Mouse (Mus musculus): ENCODE results near the gene Nf1.
"Not testable (repeated sequence)": the region's sequence is repeated elsewhere in the genome, so short reads cannot be mapped to it uniquely, and the experiment has no call there.

Nf1 gene

GRCm38 (mm10) chr11:79339234-79339807 lies at the start of gene Nf1:
Gene Nf1, plus strand, starts transcription at chr11:79339693.
- peak; percentile 90 for DNase-seq (ENCODE audit: low read depth, low spot score)

- no peak for DNase-seq (ENCODE audit: low read depth, low spot score)
Observed at GRCm38 (mm10) chr11:79290473-79290872, 49.0 kb upstream of the Nf1 start.

GRCm38 (mm10) chr11:79291651-79292050 lies 47.8 kb upstream of the Nf1 start:
- DNase-seq (ENCODE audit: low read depth, low spot score) = no peak

GRCm38 (mm10) chr11:79292130-79292529 lies 47.4 kb upstream of the Nf1 start:
- no peak for DNase-seq (ENCODE audit: low read depth, low spot score)

GRCm38 (mm10) chr11:79293025-79293424 lies 46.5 kb upstream of the Nf1 start:
- no peak for DNase-seq (ENCODE audit: low read depth, low spot score)

DNA sequence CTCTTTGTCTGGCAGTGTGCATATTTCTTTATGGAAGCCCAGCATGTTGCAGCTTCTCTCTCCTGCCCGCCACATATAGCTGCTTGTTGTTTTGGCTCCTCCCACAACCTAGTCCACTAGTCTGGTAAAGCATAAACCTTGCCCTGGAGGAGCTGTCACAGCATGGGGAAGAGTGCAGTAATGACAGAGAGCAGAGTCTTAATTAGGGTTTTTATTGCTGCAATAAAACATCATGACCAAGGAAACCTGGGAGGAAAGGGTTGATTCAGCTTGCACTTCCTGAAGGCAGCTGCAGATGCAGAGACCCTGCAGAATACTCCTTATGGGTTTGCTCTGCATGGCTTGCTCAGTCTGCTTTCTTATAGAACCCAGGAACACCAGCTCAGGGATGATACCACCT lies 45.5 kb upstream of the Nf1 start:
- DNase-seq (ENCODE audit: low read depth, low spot score) = no peak

DNA sequence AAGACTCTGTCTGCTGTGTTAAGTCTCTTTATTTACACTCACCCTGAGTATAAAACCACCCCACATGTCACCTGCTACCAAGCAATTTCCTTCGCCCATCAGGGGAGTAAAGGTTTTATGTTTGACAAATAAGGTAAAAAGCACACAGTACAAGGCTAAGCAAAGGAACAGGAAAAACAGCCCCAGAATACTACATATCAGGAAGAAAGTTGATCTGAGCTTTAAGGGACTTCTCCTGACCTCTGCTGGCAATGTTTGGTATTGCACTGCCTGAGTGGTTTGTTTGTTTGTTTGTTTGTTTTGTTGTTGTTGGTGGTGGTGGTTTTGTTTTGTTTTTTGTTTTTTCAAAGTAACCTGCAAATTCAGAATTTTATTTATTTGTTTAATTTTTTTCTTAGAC lies 43.3 kb upstream of the Nf1 start:
- no peak for DNase-seq (ENCODE audit: low read depth, low spot score)

DNA sequence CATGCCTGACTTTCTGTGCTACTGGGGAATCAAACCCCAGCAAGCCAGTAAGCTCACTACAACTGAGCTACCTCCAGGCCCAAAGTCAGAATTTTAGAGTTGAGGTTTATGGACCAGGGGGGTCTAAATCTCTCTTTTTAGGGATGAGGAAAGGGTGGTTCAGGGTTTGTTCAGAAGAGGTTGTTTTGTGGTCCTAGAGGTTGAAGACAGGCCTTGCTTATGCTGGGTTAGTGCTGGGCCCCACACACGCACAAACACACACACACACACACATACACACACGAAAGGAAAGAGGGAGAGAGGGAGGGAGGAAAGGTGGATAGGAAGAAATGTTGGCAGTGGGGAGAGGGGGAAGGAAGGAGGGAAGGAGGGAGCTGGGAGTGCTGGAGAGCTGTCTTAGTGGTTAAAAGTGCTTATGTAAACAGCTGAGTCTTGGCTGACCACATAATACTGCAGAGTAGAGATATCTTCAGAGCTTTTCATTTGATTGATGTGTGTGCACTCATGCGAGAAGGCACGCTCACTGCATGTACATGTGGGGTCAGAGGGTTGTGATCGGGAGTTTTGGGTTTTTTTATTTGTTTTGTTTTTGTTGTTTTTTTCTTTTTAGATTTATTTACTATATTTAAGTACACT lies 42.5 kb upstream of the Nf1 start, which contains the start of gene Gm9964:
Gm9964 (minus strand) TSS at position 51 of the 636 bp plus-strand sequence.
- no peak for DNase-seq (ENCODE audit: low read depth, low spot score)

GRCm38 (mm10) chr11:79299719-79300431 lies 39.6 kb upstream of the Nf1 start:
- no peak for DNase-seq (ENCODE audit: low read depth, low spot score)

- DNase-seq (ENCODE audit: low read depth, low spot score) = no peak
Observed at GRCm38 (mm10) chr11:79303109-79303508, 36.4 kb upstream of the Nf1 start.

GRCm38 (mm10) chr11:79304245-79304644 lies 35.2 kb upstream of the Nf1 start:
- not testable (repeated sequence) for DNase-seq (ENCODE audit: low read depth, low spot score)

- no peak for DNase-seq (ENCODE audit: low read depth, low spot score)
Observed at GRCm38 (mm10) chr11:79305697-79306340, 33.7 kb upstream of the Nf1 start.

DNA sequence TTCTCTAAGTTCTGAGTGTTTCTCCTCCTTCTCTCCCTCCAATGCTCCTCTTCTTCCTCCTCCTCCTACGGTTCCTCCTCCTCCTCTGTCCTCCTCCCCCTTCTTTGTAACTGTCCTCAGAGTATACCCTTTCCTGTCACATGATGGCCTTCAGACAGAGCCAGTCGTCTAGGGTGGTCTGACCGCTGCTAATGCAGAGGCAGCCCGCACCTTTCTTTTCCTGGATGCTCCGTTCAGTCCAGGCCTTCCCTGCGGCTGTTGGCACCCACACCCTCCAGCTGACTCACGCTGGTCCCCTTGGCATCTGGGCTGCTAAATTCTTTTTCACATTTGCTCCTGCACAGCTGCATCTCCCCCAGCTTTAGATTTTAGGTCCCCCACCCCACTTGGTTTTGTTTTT lies 33.0 kb upstream of the Nf1 start:
- no peak for DNase-seq (ENCODE audit: low read depth, low spot score)

- no peak for DNase-seq (ENCODE audit: low read depth, low spot score)
Observed at GRCm38 (mm10) chr11:79306996-79307395, 32.5 kb upstream of the Nf1 start.

GRCm38 (mm10) chr11:79307560-79308200 lies 31.8 kb upstream of the Nf1 start:
- no peak for DNase-seq (ENCODE audit: low read depth, low spot score)

DNA sequence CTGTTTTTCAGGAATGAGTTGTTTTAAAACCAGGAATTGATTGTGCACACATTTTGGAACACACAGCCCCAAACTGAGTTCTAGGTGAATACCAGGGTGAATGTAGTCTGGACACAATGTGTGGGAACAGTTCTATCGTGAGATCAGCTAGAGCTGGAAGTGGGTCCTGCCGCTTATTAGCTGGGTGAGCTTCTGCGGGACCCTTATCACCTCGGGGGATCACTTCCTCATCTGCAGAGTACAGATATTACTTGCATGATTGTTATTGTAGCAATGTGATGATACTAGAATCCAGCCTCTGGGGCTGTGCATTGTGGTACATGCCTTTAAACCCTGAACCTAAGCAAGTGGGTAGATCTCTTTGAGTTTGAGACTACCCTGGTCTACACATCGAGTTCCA lies 29.0 kb upstream of the Nf1 start:
- no peak for DNase-seq (ENCODE audit: low read depth, low spot score)

DNA sequence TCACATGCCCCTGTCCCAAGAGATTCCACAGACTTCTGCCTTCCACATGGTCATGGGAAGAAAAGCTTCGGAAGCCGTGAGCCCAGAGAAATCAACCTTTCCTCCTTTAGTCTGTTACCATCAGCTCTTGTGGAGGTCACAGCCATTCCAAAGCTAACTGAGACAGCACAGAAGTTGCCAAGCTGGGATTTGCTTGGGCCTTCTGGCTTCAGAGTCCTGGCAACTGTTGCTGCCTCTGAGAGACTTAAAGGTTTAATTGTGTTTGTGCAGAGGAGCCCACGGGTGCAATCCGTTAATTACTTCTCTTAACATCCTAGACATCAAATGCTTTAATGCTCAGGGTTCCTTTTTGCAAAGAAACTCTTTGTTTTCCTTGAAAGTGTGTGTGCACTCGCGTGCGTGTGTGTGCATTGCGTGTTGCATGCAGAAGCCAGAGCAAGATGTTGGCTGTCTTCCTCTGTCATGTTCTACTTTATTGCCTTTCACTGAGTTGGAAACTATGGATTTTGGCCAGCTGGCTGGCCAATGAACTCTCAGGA lies 22.6 kb upstream of the Nf1 start:
- no peak for DNase-seq (ENCODE audit: low read depth, low spot score)

DNA sequence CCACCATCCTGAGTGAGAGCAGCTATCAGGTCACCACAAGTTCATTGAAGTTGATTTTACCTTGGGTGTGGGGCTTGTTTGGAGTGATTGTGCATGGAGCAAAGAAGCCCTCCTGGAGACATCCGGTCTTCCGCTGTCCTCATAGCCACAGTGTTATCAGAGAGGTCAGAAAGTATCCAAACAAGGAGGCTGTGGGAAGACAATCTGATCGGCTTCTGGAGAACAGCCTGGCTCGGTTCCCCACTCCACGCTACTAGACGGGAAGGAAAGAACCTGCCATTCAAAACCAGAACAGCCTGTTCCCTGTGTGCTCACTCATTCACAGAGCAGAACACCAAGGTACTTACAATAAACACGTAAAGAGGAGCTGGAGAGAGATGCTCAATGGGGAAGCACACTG lies 19.7 kb upstream of the Nf1 start:
- no peak for DNase-seq (ENCODE audit: low read depth, low spot score)

DNA sequence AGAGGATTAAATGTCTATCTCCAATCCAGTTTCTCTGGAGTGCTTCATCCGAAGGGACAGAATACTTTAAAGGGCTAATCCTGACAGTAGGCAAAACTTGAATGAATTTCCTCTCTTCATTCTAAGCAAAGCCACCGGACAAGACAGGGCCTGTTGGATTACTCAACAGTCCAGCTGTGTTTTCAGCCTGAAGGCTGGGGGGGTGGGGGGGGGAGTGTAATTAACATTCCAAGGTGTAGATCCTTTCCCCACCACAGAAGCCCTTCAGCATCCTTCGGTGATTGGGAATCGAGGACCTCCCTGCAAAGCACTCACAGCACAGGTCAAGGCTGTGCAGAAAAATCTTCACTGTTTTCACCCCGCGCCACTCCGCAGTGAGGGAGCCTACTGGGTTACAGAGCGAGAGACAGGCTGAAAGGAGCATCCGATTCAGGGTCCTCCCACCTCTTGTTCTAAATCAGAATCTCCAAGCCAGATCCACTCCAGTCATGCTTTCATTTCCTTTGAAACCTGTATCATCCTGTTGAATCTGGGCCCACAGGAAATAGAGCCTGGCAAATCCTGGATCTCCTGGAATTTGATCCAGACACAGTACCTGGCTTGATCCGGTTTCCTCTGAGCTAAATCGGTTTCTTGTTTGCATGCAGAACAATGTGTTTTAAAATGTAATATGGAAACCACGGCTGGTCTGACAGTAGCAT lies 15.4 kb upstream of the Nf1 start:
- DNase-seq (ENCODE audit: low read depth, low spot score) = no peak

GRCm38 (mm10) chr11:79325663-79326062 lies 13.8 kb upstream of the Nf1 start:
- DNase-seq (ENCODE audit: low read depth, low spot score) = no peak

DNA sequence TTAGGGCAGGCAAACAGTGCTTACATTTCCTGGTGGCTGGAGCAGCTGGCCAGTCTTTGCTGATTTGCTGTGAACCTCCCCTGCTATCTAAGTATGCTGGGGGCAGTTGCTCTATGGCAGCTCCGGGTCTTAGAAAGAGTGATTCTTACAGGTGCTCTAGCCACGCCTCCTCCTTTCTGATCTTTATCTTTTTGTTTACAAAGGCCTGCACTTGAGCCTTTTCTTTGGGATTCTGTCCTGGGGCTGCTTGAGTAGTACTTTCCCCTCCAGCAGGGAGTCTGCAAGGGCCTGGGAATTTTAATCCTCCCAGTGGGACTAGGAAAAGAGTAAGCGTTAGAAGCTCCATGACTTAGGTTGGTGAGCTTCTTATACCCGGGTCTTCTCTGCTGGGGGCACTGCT lies 12.4 kb upstream of the Nf1 start:
- no peak for DNase-seq (ENCODE audit: low read depth, low spot score)

All from brain, embryonic 18.5 days (tissue).